Mouse (Mus musculus) 3T3-L1 (cell line): ENCODE data around the gene Mum1.

ENCODE experiments used
- DNase-seq: peaks from one replicate; pipeline ENCODE4 v3.0.0-alpha.2; 2015; ENCODE audit warnings: low read depth, low spot score

The Mum1 gene

DNA sequence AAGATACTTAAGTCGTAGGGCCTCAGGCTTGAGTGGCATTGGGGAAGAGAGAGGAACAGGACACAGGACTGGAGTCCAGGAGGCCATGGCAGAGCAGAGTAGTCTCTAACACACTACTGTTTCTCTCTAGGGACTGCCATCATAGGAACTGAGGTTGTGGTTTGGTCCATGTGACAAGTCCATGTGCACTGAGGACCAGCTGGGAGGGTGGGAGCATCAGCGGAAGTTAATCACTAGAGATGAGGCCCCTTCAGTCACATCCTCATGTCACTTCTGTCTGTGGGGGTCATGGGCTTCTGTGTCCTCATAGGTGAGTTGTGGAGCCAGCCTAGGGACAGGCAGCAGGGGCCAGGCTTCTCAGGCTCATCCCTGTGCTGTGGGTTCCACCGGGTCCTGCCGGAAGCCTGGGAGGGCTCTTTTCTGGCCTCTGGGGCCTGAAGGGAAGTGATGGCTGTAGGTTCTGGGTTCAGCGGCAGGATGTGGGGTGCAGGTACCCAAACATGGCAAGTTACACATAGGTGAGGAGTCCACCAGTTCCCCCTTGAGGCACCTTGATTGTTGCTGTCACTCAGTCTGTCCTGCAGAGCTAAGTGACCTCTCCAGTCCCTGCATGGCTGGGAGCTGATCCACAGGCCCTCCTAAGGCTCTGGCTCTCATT lies 45.1 kb downstream of the Mum1 start:
- DNase-seq: no peak

DNA sequence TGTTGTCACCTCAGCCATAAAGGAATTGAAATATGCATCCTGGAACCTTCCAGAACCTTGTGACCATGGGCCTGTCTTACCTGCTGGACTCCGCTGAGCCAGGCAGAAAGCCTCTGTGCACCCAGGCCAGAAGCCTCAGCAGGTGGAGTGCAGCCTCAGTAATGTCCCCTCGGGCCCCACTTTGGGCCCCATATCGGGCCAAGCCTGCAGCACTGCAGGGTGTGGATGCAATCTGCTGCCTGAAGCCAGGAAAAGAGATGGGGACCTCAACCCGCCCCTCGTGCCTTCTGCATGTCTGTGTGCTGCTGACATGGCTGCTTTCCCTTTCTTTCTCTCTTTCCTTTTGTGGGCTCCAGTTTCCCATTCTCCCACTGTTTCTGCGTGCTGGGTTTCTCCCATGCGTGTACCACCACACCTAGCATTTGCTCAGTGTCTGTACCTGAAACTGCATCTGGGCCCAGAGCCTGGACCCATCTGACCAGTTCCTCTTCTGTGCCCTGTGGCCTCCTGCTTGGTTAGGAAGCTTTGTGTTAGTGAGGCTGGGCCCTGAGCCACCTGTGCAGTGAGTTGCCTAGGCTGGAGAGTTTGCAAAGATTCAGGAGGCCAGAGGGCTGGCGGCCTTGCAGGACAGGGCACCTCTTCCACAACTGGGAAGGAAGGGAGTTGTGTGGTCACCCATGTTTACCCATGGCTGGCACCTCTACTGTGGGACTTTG lies 45.8 kb downstream of the Mum1 start:
- DNase-seq: no peak

DNA sequence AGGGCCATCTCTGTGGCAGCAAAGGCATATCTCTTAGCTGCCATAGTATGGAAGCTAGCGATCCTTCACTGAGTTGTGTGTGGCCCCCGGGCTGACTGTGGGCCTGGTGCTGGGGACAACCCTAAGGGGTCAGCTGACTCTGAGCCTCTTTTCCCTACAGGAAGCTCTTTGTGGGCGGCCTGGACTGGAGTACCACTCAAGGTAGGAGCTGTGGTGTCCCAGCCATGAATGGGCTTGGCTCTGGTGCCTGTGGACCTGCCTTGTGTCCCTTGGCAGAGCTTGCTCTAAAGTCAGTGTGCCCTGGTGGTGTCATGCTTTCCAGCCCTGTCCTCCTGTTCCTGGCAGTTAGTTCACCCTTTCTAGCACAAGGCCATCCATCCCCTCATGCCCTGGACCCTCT lies 47.6 kb downstream of the Mum1 start:
- no peak for DNase-seq

DNA sequence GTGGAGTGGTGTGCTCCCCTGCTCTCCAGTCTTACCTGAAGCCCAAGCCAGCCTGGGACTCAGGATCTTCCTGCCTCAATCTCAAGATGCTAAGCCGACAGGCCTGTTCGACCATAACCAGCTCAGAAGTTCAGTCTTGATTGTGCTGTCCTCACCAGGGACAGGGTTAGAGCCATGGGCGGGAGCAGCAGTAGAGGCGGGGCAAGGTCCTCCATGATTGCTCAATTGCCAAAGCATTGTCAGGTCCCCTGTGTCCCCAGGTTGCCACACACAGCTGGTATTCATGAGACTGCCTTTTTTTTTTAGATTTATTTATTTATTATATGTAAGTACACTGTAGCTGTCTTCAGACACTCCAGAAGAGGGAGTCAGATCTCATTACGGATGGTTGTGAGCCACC lies 50.0 kb downstream of the Mum1 start:
- no peak for DNase-seq

DNA sequence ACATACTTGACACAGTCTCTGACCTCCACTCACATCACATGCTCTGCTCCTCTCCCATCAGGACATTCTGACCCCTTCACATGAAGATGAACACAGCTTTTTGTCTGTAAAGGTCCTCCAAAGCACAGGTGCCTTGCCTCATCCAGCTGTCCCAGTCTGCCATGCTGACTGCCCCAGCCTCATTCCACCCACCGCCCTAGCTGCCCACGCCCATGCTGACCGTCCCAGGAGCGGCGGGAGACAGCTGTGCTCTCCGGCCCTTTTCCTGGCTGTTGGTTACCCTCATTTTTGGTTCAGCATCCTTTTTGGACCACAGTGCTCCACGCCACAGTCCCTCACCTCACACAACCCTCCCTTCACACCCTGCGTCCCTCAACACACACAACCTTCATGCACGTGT lies 52.2 kb downstream of the Mum1 start:
- DNase-seq: no peak

DNA sequence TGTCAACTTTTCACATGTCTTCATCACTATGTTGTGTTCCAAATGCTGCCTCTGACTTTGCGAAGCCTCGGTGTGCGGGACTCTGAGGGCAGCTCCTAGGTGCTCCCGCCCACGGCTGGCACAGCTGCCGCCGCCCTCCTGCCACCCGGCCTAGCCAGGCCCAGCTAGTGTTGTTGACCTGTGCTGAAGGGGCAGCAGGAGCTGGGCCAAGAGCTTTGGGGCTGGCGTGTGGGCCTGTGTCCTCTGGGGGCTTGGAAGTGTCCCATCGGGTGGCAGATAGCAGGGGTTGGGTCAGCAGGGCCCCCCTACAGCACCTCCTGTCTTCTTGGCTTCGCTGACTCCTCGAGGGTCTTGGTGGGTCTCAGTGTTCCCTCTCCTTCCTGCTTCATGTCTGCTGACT lies 53.0 kb downstream of the Mum1 start:
- no peak for DNase-seq

DNA sequence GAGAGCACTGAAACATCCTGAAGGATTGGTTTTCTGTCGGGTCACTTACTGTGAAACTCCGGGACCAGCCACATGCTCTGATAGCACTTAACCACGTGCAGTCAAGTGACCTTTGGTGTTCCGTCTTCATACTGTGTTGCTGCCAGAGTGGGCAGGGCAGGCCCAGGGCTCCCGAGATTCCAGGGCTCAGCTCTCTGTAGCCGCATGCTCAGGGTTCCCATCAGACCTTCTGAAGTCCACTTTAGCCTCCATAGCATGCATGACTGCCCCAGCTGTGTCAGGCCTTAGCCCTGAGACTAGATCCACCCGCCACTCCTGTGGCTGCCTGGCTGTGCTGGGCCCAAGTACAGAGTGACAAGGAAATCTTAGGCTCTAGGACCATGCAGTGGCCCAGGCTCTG lies 55.1 kb downstream of the Mum1 start:
- no peak for DNase-seq

DNA sequence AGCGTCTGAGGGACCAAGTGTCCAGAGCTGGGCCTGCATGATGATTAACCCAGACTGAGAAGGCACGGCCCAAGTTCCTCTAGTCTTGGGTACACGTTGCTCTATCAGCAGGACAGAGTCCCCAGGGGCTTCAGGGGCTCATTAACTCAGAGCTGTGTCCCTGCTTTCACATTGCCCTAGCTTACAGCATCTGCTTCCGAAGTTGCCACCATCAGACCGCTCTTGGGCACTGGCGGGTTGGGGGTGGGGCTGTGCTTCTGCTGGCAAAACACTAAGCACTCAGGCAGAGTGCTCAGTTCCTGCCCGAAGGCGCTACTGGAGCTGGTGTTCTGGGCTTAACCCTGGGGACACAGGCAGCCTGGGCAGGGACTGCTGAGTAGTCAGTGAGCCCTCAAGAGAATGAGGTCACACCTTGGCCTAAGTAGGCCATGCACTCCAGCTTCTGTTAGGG lies 55.7 kb downstream of the Mum1 start:
- DNase-seq: no peak

DNA sequence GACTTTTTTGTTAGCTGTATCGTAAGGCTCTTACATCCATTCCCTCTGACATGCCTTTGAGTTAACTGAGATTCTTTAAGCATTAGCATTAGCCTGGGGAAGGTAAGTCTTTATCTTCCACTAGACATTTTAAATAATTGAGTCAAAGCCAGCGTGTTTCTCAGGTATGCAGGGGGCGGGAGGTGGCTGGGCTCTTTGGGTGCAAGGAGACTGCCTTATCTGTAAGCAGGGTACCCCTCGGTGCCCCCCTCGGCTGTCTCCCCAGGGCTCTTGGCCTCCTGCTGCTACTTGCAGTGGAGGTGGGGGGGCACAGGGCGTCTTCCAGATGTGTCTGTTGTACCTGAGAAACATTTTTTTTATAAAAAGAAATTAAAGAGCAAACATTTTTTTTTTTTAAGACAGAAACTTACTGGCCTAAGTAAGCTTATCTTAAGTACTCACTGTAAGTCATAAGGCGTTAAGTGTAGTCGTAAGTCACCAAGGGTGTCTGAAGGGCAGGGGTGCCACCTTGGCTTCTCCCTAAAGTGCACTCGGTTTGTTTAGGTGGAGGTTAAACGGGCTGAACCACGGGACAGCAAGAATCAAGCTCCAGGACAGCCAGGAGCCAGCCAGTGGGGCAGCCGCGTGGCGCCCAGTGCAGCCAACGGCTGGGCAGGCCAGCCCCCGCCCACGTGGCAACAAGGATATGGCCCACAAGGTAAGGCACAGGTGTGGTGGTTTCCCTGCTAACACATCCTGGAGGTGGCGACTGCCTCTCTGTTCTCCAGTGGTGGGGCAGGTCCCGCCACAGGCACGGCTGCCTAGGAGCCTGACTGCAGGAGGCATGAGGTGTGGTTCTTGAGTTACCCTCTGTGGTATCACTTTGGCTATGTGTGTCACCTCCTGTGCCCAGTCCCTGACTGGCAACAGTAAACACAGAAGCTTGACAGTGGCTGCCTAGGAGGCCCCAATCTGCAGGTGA lies 56.5 kb downstream of the Mum1 start:
- no peak for DNase-seq

DNA sequence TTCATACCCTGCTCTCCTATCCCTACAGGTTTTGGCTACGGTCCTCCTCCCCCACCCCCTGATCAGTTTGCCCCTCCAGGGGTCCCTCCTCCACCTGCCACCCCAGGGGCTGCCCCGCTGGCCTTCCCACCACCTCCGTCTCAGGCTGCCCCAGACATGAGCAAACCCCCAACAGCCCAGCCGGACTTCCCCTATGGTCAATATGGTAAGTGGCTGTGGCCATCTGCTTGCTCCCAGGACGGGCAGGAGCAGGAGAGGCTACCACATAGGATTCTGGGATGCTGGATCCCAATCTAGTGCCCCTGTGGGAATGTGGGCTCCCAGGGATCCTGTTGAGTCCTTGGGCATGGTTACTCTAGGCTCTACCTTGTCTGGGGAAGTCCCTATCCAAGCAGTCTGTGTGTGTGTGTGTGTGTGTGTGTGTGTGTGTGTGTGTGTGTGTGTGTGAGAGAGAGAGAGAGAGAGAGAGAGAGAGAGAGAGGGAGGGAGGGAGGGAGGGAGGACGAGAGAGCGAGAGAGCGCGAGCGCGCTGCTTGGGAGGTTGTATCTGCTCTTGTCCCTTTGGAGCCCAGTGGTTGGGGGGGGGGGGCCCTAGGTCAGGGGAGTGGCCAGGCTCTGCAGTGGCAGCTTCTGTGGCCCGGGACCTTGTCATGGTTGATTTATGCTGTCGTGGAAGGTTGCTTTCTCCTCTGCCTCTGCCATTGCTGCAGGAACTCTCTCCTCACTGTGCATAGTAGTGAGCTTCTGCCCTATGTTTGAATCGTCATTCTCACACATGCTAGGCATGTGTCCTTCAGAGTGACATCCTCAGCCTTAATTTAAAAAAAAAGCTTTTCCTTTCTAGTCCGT lies 59.2 kb downstream of the Mum1 start:
- no peak for DNase-seq

DNA sequence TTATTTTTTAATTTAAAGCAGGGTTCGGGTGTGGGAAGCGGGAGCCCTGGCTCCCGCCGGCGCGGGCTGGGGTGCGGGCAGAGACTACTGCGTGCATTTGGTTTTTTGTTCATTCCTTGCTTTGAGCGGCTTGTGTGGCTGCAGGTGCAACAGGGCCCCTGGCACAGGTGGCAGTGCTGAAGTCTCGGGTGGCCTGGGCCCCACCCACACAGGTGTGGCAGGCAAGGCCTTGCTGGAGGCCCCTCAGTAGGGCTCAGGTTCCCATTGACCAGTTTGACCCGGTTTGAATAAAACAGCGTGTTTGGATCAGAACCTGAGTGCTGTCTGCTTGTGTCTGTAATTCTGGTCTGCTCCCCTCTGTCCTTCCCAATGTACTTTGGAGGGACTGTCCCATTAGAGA lies 61.9 kb downstream of the Mum1 start:
- no peak for DNase-seq

DNA sequence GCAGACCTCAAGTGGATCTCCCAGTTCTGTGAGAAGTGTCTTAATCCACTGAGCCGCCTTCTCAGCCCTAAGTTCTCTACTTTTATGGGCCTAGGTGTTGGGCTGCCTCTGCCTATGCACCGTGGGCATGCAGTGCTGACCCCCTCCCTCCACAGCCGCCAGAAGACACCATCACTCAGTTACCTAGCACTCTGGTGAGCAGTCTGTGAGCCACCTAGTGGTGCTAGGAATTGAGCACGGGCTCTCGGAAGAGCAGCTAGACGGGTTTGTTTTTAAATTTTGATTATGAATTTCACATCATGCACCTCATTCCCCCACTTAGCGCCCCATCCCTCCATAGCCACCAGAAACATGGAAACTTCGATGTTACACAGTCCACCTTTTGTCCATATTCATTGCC lies 62.4 kb downstream of the Mum1 start:
- no peak for DNase-seq

DNA sequence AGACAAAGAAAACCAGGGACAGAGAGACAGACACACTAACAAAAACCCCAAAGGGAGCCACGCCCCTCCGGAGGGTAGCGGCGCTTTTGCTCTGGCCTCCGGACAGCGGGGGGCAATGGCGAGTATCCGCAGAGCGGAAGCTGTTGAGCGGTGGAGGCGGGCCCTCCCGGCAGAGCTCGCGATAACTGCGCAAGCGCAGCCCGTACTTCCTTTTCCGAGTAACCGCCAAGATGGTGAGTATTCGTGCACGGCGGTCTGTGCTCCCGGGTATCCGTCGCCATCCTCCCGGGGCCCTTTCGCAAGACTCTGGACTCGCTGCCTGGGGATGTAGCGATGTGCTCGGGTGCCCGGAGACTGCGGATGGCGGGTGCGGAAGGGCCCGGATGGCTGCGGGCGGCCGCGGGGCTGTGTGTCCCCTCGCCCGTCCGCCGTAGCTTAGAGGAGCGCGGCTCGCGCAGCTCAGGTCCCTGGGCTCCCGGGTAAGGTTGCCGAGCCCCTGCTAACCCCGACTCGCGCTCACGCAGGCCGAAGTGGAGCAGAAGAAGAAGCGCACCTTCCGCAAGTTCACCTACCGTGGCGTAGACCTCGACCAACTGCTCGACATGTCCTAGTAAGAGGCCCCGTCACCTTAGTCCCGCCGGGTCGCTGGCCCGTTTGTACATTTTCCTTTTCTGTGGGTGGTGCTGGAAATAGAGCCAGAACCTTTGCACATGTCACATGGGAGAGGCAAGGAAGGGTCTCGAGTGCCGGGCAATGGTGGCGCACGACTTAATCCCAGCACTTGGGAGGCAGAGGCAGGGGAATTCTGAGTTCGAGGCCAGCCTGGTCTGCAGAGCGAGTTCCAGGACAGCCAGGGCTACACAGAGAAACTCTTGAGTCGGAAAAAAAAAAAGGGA lies 66.3 kb downstream of the Mum1 start, which contains the start of gene Rps15:
Gene Rps15, plus strand, starts transcription at position 203 of the 896 bp plus-strand sequence.
- peak; percentile 96 for DNase-seq

DNA sequence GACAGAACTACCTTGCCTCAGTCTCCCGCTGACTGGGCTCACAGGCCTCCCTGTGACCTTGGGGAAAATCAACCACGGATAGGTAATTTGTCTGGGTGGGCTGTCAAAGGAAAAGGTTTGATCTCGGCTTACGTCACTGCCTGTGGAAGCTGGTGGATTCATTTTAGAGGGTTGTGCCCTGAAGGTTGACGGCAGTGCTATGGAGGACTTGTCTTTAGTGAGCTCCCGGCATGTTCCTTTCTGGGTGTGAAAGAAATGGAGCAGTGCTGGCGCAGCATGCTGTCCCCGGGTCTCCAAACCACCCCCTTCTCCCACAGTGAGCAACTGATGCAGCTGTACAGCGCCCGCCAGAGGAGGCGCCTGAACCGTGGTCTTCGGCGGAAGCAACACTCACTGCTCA lies 67.1 kb downstream of the Mum1 start:
- peak; percentile 52 for DNase-seq
